Mouse (Mus musculus): ENCODE data around the gene Tbc1d9b. TPM values are rescaled to one million over a fixed set of nuclear protein-coding genes. Genes with fewer than 3 reads are reported as not detected.
A peak's percentile ranks its signal among the peaks of the same experiment; 100 is the strongest.

Gene Tbc1d9b
- polyA plus RNA-seq, 1 experiment = 1.5 TPM

DNA sequence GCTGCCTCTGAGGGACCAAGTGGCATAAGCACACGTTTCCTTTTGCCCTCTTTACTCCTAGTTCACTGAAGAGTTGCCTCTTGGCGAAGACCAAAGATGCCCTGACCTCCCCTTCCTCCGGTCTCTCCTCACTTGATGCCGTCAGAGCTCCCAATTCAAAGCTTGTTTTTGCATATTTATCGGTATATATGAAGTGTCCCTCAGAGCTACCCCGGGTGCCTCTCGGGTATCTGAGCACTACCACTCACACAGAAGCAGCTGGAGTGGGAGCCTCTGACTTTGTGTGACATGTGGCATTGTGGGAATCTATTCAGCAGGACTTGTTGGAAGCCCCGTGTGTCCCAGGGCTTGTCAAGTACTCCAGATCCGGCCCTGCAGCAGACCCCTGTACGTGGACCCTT lies 605 bp downstream of the Tbc1d9b start:
- H3K9me3 ChIP-seq (ENCODE audit: control insufficient read depth, low read length) = no peaks in the 10 kb centered on the region
- no peak for TF ChIP-seq GATA1 (IDR thresholded peaks at IDR 0.05; ENCODE audit: low read length)
- peak overlapping the region; percentile 80 for H3K4me3 ChIP-seq (replicated peaks)
- peaks cover 50% of the 10 kb centered on the region for H3K4me1 ChIP-seq (ENCODE audit: control insufficient read depth)
- H3K36me3 ChIP-seq (ENCODE audit: control insufficient read depth) = peaks cover 13% of the 10 kb centered on the region
- H3K27me3 ChIP-seq (ENCODE audit: control insufficient read depth) = no peaks in the 10 kb centered on the region

GRCm38 (mm10) chr11:50132265-50132664 lies 1.1 kb downstream of the Tbc1d9b start:
- no peaks in the 10 kb centered on the region for H3K27me3 ChIP-seq (ENCODE audit: control insufficient read depth)
- peaks cover 50% of the 10 kb centered on the region for H3K4me1 ChIP-seq (ENCODE audit: control insufficient read depth)
- TF ChIP-seq GATA1 (IDR thresholded peaks at IDR 0.05; ENCODE audit: low read length) (no peak), TAL1 (IDR thresholded peaks at IDR 0.05; ENCODE audit: low read length) (no peak)
- H3K4me3 ChIP-seq (replicated peaks) = peak overlapping the region; percentile 80
- no peaks in the 10 kb centered on the region for H3K9me3 ChIP-seq (ENCODE audit: control insufficient read depth, low read length)
- H3K36me3 ChIP-seq (ENCODE audit: control insufficient read depth) = peaks cover 15% of the 10 kb centered on the region

DNA sequence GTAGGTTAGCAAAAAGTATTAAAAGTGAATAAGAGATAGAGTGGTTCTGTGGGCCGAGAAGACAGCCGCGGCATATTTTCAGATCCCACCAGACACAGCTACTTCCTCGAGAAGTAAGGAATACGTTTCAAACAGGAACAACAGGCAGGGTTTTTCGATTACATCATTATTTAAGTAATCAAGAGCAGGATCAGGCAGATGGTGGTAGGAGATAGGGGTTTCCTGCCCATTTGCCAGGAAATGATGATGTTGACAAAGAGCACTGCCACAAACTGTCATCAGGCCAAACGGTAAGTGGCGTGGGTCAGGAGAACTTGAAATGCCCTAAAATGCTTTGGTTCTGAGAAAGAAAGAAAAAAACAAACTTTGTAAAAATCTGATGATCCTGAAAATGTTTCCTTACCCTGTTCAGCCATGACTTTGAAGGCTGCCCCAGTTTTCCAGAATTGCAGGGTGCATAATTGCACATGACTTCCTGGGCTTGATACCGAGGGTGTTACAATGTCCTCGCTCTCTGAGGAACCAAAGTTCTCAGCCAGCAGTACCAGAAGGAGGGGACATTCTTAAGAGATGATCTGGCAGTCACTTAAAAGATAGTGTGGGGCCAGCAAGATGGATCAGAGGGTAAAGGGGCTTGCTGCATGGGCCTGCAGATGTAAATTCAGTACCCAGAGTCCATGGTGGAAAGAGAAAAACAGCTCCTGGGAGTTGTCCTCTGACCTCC lies 3.1 kb downstream of the Tbc1d9b start:
- TF ChIP-seq TAL1 (IDR thresholded peaks at IDR 0.05; ENCODE audit: low read length) (no peak), GATA1 (IDR thresholded peaks at IDR 0.05; ENCODE audit: low read length) (no peak)
- Histone ChIP-seq H3K9me3 (ENCODE audit: control insufficient read depth, low read length) (no peaks in the 10 kb centered on the region), H3K36me3 (ENCODE audit: control insufficient read depth) (peaks cover 33% of the 10 kb centered on the region), H3K4me1 (ENCODE audit: control insufficient read depth) (peaks cover 45% of the 10 kb centered on the region), H3K27me3 (ENCODE audit: control insufficient read depth) (no peaks in the 10 kb centered on the region), H3K4me3 (replicated peaks) (no peak overlapping the region)

DNA sequence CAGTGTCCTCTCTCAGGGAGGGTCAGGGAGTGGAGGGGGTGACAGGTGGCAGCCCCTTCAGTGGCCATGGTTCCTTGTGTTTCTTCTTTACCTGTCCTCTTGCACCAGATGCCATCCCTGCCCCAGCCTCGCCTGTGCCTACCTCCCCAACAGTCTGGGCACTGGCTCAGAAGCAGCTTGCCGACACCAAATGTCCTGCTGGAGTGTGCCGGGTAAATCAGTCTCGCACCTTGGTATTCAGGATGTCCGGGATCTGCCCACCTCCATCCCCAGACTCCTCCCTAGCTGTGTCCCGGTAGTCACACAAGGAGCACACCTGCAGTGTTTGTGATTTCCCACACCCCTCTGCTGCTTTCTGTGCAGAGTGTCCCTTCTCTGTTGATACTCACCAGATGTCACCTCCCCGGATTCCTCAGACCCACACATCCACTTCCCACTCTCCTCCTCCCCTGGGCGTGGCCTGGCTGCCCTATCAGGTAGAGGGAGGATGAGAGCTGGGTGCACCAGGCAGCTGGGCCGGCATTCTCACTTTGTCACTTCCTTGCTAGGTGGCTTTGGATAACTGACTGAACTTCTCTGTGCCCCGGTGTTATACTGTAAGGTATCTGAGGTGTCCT lies 7.1 kb downstream of the Tbc1d9b start:
- Histone ChIP-seq H3K36me3 (ENCODE audit: control insufficient read depth) (peaks cover 69% of the 10 kb centered on the region), H3K9me3 (ENCODE audit: control insufficient read depth, low read length) (no peaks in the 10 kb centered on the region), H3K4me3 (replicated peaks) (no peak overlapping the region), H3K27me3 (ENCODE audit: control insufficient read depth) (no peaks in the 10 kb centered on the region), H3K4me1 (ENCODE audit: control insufficient read depth) (peaks cover 19% of the 10 kb centered on the region)
- no peak for TF ChIP-seq GATA1 (IDR thresholded peaks at IDR 0.05; ENCODE audit: low read length)
- no peak for TF ChIP-seq TAL1 (IDR thresholded peaks at IDR 0.05; ENCODE audit: low read length)

DNA sequence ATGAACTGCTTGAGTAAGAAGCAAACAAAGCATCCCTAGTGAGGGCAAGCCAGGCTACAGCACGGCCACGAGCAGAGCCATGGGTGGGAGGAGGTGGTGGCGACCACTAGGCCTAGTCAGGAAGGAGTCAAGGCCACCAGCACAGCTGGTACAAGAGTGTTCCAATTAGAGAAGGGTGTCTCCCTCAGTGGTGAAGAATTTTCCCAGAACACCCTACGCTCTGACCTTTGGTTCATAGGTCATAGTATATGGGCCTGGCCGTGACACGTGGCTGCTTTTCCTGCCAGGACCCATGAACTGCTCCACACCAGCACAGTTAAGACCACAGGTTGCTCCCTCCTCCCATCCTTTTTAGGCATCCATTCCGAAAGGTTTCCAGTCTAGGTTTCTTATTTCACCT lies 8.4 kb downstream of the Tbc1d9b start:
- H3K9me3 ChIP-seq (ENCODE audit: control insufficient read depth, low read length) = no peaks in the 10 kb centered on the region
- peaks cover 74% of the 10 kb centered on the region for H3K36me3 ChIP-seq (ENCODE audit: control insufficient read depth)
- TF ChIP-seq GATA1 (IDR thresholded peaks at IDR 0.05; ENCODE audit: low read length) (no peak), TAL1 (IDR thresholded peaks at IDR 0.05; ENCODE audit: low read length) (no peak)
- peaks cover 8% of the 10 kb centered on the region for H3K4me1 ChIP-seq (ENCODE audit: control insufficient read depth)
- no peaks in the 10 kb centered on the region for H3K27me3 ChIP-seq (ENCODE audit: control insufficient read depth)
- H3K4me3 ChIP-seq (replicated peaks) = no peak overlapping the region

- peaks cover 3% of the 10 kb centered on the region; the same call in 1 of the 2 replicates for H3K4me1 ChIP-seq (ENCODE audit: control insufficient read depth)
- peaks cover 82% of the 10 kb centered on the region for H3K36me3 ChIP-seq (ENCODE audit: control insufficient read depth)
- no peak overlapping the region for H3K4me3 ChIP-seq (replicated peaks)
- no peaks in the 10 kb centered on the region for H3K9me3 ChIP-seq (ENCODE audit: control insufficient read depth, low read length)
- no peaks in the 10 kb centered on the region for H3K27me3 ChIP-seq (ENCODE audit: control insufficient read depth)
- TF ChIP-seq TAL1 (IDR thresholded peaks at IDR 0.05; ENCODE audit: low read length) (no peak), GATA1 (IDR thresholded peaks at IDR 0.05; ENCODE audit: low read length) (no peak)
Measured at GRCm38 (mm10) chr11:50145529-50145928, 14.3 kb downstream of the Tbc1d9b start.

- Histone ChIP-seq H3K27me3 (ENCODE audit: control insufficient read depth) (no peaks in the 10 kb centered on the region), H3K9me3 (ENCODE audit: control insufficient read depth, low read length) (no peaks in the 10 kb centered on the region), H3K36me3 (ENCODE audit: control insufficient read depth) (peaks cover 80% of the 10 kb centered on the region), H3K4me3 (replicated peaks) (no peak overlapping the region), H3K4me1 (ENCODE audit: control insufficient read depth) (peaks cover 3% of the 10 kb centered on the region; the same call in 1 of the 2 replicates)
- no peak for TF ChIP-seq GATA1 (IDR thresholded peaks at IDR 0.05; ENCODE audit: low read length)
- no peak for TF ChIP-seq TAL1 (IDR thresholded peaks at IDR 0.05; ENCODE audit: low read length)
Measured at GRCm38 (mm10) chr11:50146121-50146520, 14.9 kb downstream of the Tbc1d9b start.

DNA sequence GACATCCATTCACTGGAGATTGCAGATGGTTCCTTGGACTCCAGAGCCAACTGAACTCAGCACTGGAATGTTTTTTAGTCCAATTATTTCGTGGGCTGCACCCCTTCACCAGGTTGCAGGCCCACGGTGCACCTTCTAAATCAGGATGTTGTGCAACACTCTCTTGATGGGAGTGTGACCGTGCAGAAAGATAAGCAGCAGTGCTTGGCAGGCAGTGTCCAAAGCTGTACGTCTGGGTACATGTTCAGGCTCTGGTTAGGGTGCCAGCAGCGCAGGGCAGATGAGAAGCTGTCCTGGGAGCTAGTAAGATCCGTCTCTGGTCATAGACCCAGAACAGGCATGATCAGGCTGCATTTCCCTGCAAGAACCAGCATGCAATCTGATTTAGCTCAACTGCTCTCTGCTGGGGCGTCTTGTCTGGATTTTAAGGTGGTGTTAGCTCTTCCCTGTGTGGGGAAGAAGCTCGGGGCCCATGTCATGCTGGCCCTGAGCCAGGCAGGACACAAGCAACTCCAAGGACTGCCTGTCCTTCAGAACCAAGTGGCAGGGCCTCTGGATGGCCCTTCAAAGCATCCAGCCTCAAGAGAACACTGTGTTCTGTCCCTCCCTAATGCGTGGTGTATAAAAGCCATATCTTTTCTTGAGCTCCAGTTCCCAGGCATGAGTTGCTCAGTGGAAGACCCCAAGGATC lies 16.2 kb downstream of the Tbc1d9b start:
- H3K9me3 ChIP-seq (ENCODE audit: control insufficient read depth, low read length) = no peaks in the 10 kb centered on the region
- no peak overlapping the region for H3K4me3 ChIP-seq (replicated peaks)
- H3K27me3 ChIP-seq (ENCODE audit: control insufficient read depth) = no peaks in the 10 kb centered on the region
- no peak for TF ChIP-seq TAL1 (IDR thresholded peaks at IDR 0.05; ENCODE audit: low read length)
- no peak for TF ChIP-seq GATA1 (IDR thresholded peaks at IDR 0.05; ENCODE audit: low read length)
- H3K4me1 ChIP-seq (ENCODE audit: control insufficient read depth) = peaks cover 3% of the 10 kb centered on the region; the same call in 1 of the 2 replicates
- H3K36me3 ChIP-seq (ENCODE audit: control insufficient read depth) = peaks cover 83% of the 10 kb centered on the region

- Histone ChIP-seq H3K9me3 (ENCODE audit: control insufficient read depth, low read length) (no peaks in the 10 kb centered on the region), H3K36me3 (ENCODE audit: control insufficient read depth) (peaks cover 83% of the 10 kb centered on the region), H3K27me3 (ENCODE audit: control insufficient read depth) (no peaks in the 10 kb centered on the region), H3K4me3 (replicated peaks) (no peak overlapping the region), H3K4me1 (ENCODE audit: control insufficient read depth) (peaks cover 3% of the 10 kb centered on the region; the same call in 1 of the 2 replicates)
- TF ChIP-seq TAL1 (IDR thresholded peaks at IDR 0.05; ENCODE audit: low read length) (no peak), GATA1 (IDR thresholded peaks at IDR 0.05; ENCODE audit: low read length) (no peak)
Measured at GRCm38 (mm10) chr11:50147958-50148476, 16.8 kb downstream of the Tbc1d9b start.

All from erythroblast, embryonic 14.5 days (primary cell).